Mouse (Mus musculus): Measurements from ENCODE around the gene Ctnnbl1. TPM values are rescaled to one million over a fixed set of nuclear protein-coding genes. Genes with fewer than 3 reads are reported as not detected.

The Ctnnbl1 gene
- polyA plus RNA-seq, 1 experiment from 2014 or later = 60.9 TPM

DNA sequence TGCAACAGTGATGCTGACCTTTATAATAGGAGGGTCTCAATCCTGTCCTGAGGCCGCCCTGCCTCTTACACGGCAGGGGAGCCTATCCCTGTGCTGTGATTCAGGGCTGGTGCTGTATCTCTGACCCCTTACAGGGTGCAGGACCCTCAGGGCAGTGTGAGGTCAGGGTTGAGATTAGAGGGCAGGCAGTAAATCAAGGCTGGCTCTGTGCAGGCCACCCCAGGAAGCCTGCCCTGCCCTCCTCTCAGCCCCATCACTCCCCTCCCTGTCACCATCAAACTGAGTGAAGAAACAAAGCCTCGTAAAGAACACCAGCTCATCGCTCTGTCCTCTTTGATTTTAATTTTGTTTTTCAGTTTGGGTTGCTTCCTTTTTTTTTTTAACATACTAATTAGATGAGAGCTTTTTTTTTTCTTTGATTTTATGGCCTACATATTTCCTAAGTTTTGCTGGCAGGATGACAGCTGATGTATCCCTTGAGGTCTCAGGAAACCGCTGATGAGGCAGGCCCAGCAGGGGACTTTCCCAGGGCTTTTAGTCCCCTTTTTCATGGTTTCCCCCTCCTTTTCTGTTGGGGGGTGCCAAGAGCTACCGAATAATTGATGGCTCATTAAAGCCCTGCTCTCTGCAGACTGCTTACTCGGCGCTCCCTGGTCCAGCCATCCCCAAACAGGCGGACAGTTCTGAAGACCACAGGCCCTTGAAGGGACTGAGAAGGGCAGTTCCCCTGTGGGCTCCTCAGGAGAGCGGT lies 150.2 kb downstream of the Ctnnbl1 start:
- no peak overlapping the region; the same call in 1 of the 2 replicates for H3K27ac ChIP-seq (ENCODE audit: low read depth)
- H3K9me3 ChIP-seq (ENCODE audit: low read depth, low read length) = no peaks in the 10 kb centered on the region
- ATAC-seq (ENCODE audit: insufficient read depth) (0 out of 2 replicates have a peak, but pooled peaks have one; percentile 24), DNase-seq (peak; percentile 59)
- no peaks in the 10 kb centered on the region for H3K27me3 ChIP-seq (ENCODE audit: insufficient read depth, low read length)
- 44% methylated on average over 10 of the region's 10 CpGs for WGBS
- H3K4me3 ChIP-seq (ENCODE audit: low read depth, low read length) = no peak overlapping the region
- no peak overlapping the region for H3K4me2 ChIP-seq
- no peaks in the 10 kb centered on the region; the same call in 1 of the 2 replicates for H3K4me1 ChIP-seq (ENCODE audit: insufficient read depth)
- no peak overlapping the region for H3K9ac ChIP-seq
- peaks cover 13% of the 10 kb centered on the region; the same call in 1 of the 2 replicates for H3K36me3 ChIP-seq (ENCODE audit: insufficient read depth)
- TF ChIP-seq CTCF (IDR thresholded peaks at IDR 0.05; ENCODE audit: low read depth) = no peak

GRCm38 (mm10) chr2:157891166-157891565 lies 154.0 kb downstream of the Ctnnbl1 start:
- no peaks in the 10 kb centered on the region for H3K36me3 ChIP-seq (ENCODE audit: insufficient read depth)
- DNase-seq (no peak), ATAC-seq (ENCODE audit: insufficient read depth) (no peak)
- no peaks in the 10 kb centered on the region for H3K27me3 ChIP-seq (ENCODE audit: insufficient read depth, low read length)
- no peaks in the 10 kb centered on the region; the same call in 1 of the 2 replicates for H3K4me1 ChIP-seq (ENCODE audit: insufficient read depth)
- TF ChIP-seq CTCF (IDR thresholded peaks at IDR 0.05; ENCODE audit: low read depth) = no peak
- H3K9ac ChIP-seq = no peak overlapping the region
- no peak overlapping the region for H3K4me2 ChIP-seq
- H3K9me3 ChIP-seq (ENCODE audit: low read depth, low read length) = no peaks in the 10 kb centered on the region
- WGBS = 67% methylated on average over 6 of the region's 6 CpGs
- H3K4me3 ChIP-seq (ENCODE audit: low read depth, low read length) = no peak overlapping the region
- no peak overlapping the region for H3K27ac ChIP-seq (ENCODE audit: low read depth)

DNA sequence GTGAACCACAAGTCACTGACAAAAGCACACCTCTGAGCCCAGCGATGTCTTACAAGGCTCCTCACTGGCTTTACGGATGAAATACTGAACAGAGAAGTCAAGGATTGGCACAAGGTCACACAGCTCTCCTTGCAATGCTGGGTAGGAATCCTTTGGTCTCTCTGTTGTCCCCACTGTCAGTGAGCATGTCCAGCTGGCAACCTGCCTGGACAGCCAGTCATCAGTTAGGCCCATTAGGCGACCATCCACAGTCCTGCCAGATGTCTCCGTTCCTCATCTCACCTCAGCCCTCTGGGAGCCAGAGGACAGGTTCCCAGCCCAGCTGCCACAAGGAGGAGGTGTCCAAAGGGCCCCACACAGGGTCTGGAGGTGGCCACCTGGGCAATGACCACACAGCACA lies 159.9 kb downstream of the Ctnnbl1 start:
- ATAC-seq (ENCODE audit: insufficient read depth) = no peak
- Histone ChIP-seq H3K9me3 (ENCODE audit: low read depth, low read length) (no peaks in the 10 kb centered on the region), H3K4me3 (ENCODE audit: low read depth, low read length) (no peak overlapping the region), H3K4me2 (no peak overlapping the region), H3K4me1 (ENCODE audit: insufficient read depth) (no peaks in the 10 kb centered on the region), H3K9ac (no peak overlapping the region), H3K27me3 (ENCODE audit: insufficient read depth, low read length) (no peaks in the 10 kb centered on the region), H3K36me3 (ENCODE audit: insufficient read depth) (no peaks in the 10 kb centered on the region), H3K27ac (ENCODE audit: low read depth) (no peak overlapping the region)
- DNase-seq = peak; percentile 34
- no peak for TF ChIP-seq CTCF (IDR thresholded peaks at IDR 0.05; ENCODE audit: low read depth)
- WGBS = 70% methylated on average over 4 of the region's 4 CpGs

GRCm38 (mm10) chr2:157913204-157913636 lies 176.0 kb downstream of the Ctnnbl1 start:
- Histone ChIP-seq H3K4me1 (ENCODE audit: insufficient read depth) (no peaks in the 10 kb centered on the region), H3K27me3 (ENCODE audit: insufficient read depth, low read length) (peaks cover 33% of the 10 kb centered on the region), H3K9me3 (ENCODE audit: low read depth, low read length) (no peaks in the 10 kb centered on the region), H3K4me3 (ENCODE audit: low read depth, low read length) (no peak overlapping the region), H3K4me2 (no peak overlapping the region), H3K9ac (no peak overlapping the region), H3K36me3 (ENCODE audit: insufficient read depth) (no peaks in the 10 kb centered on the region), H3K27ac (ENCODE audit: low read depth) (no peak overlapping the region)
- DNase-seq = peak; percentile 97
- ATAC-seq (ENCODE audit: insufficient read depth) = peak; percentile 84
- TF ChIP-seq CTCF (IDR thresholded peaks at IDR 0.05; ENCODE audit: low read depth) = no peak
- 1% methylated on average over 16 of the region's 16 CpGs for WGBS

- 4% methylated on average over 4 of the region's 4 CpGs for WGBS
These were observed 176.5 kb downstream of the Ctnnbl1 start for GRCm38 (mm10) chr2:157913705-157914104.

GRCm38 (mm10) chr2:157914105-157914764 lies 177.0 kb downstream of the Ctnnbl1 start, which contains the start of gene Vstm2l:
TSS of gene Vstm2l (plus strand) at chr2:157914653.
- Histone ChIP-seq H3K9me3 (ENCODE audit: low read depth, low read length) (no peaks in the 10 kb centered on the region), H3K4me3 (ENCODE audit: low read depth, low read length) (peak within 1 kb of the TSS; percentile 23; the same call in 1 of the 2 replicates), H3K27me3 (ENCODE audit: insufficient read depth, low read length) (peaks cover 33% of the 10 kb centered on the region), H3K4me1 (ENCODE audit: insufficient read depth) (no peaks in the 10 kb centered on the region), H3K36me3 (ENCODE audit: insufficient read depth) (no peaks in the 10 kb centered on the region), H3K9ac (no peak within 1 kb of the TSS), H3K4me2 (peak within 1 kb of the TSS; percentile 52; the same call in 1 of the 2 replicates), H3K27ac (ENCODE audit: low read depth) (no peak within 1 kb of the TSS)
- DNase-seq (peak; percentile 47), ATAC-seq (ENCODE audit: insufficient read depth) (no peak)
- 4% methylated on average over 54 of the region's 62 CpGs for WGBS
- no peak for TF ChIP-seq CTCF (IDR thresholded peaks at IDR 0.05; ENCODE audit: low read depth)

More at GRCm38 (mm10) chr2:157913705-157914104, 176.5 kb downstream of the Ctnnbl1 start:
- Histone ChIP-seq H3K4me1 (ENCODE audit: insufficient read depth) (no peaks in the 10 kb centered on the region), H3K27me3 (ENCODE audit: insufficient read depth, low read length) (peaks cover 33% of the 10 kb centered on the region), H3K9ac (no peak overlapping the region), H3K9me3 (ENCODE audit: low read depth, low read length) (no peaks in the 10 kb centered on the region), H3K36me3 (ENCODE audit: insufficient read depth) (no peaks in the 10 kb centered on the region), H3K4me2 (no peak overlapping the region), H3K27ac (ENCODE audit: low read depth) (no peak overlapping the region), H3K4me3 (ENCODE audit: low read depth, low read length) (no peak overlapping the region)
- ATAC-seq (ENCODE audit: insufficient read depth) (peak; percentile 54; the same call in 1 of the 2 replicates), DNase-seq (no peak)
- TF ChIP-seq CTCF (IDR thresholded peaks at IDR 0.05; ENCODE audit: low read depth) = peak; percentile 21; the same call in 1 of the 2 replicates

Measured in lung, embryonic 14.5 days (tissue).